Mouse (Mus musculus): ENCODE data around the gene Sgpp1.

The Sgpp1 gene

GRCm38 (mm10) chr12:75735246-75736200, at the start of gene Sgpp1:
TSS of gene Sgpp1 (minus strand) at chr12:75735729.
- peak; percentile 74 to 80 for DNase-seq (ENCODE audit: low spot score in 2 of 2)

DNA sequence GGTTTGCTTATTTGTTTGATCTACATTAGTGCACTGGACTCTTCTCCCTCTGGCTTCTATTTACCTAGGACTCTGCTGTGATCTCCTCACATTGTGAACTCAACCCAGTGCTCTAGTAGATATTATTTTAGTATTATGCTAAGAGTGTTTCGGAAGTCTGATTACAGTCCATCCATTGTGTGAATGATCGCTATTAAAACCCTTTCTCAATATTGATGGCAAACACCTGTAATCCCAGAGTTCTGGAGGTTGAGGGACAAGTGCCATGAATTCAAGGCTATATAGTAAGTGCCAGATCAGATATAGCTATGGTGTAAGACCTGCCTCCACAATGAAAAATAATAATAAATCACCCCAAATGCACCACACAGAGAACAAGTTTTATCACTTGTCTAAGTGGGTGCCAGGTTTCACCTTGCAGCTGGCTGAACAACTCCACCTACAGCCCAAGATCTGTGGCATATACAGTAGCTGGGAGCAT, 48.8 kb upstream of the Sgpp1 start:
- no peak for DNase-seq (ENCODE audit: low spot score in 2 of 2)

DNA sequence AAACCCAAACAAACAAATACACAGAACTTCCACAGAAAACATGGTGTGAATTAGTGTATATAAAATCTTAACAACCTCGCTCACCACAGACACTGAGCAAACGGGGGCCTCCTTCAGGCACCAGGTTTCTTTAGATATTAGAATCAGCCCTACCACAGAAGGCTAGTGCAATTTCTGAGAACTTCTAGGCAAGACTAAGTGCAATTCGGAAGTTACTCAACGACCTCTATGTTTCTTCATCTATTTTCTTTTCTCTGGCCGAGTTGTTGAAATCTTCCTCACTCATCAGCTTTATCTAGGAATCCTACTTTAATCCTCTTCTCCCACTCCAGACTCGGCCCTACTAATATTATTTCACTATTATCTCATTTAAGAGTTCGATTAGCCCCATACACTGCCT, 46.5 kb upstream of the Sgpp1 start:
- DNase-seq (ENCODE audit: low spot score in 2 of 2) = no peak

DNA sequence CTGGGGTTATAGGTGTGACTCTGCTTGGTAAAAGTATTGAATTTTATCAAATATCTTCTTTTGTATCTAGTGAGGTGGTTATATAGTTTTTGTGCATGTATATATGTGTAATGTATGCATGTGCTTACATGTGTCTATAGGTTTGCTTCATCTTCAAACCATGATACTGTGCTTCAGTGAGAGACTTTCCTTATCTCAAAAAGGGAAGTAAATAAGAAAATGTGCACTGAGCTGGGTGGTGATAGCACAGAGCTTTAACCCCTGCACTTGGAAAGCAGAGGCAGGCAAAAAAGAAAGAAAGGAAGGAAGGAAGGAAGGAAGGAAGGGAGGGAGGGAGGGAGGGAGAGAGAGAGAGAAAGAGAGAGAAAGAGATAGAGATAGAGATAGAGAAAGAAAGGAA, 45.9 kb upstream of the Sgpp1 start:
- DNase-seq (ENCODE audit: low spot score in 2 of 2) = no peak

DNA sequence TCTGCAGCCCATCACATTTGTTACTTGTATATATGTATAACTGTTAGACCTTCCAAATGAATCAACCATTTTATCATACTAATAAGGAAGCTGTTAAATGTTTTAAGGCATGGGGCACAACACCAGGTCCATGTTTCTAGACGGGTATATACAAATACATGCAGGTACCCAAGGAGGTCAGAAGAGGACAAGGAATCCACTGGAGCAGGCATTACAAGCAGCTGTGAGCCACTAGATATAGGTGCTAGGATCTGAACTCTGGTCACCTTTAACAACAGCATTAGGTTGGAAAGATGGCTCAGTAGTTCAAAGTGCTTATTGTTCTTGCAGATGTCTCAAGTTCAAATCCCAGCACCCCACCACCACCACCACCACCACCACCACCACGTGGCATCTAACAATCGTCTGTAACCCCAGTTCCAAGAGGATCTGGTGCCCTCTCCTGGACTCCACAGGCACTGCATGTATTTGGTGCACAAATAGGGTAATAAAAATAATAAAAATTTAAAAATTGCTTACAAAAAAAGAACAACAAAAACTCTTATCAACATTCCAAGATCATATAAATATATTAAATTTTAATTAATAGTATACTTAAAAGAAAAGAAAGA, 37.0 kb upstream of the Sgpp1 start:
- peak; percentile 17 to 59 for DNase-seq (ENCODE audit: low spot score in 2 of 2)

DNA sequence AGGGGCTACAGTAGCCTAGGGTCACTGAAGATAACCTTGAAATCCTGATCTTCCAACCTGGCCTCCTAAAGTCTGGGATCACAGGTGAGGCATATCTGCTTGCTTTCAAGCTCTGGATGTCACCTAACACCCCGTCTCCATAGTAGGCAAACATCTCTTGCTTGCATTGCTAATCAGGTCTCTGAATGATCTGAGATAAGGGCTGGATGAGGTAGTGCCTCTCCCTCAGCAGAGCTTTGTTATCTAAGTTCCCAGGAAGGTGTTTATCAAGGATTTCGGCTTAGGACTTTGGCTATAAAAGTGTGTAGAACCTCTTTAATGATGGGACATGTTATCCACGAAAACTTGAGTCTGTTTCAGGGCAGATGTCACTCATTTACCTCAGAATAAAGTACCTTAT, 35.9 kb upstream of the Sgpp1 start:
- no peak for DNase-seq (ENCODE audit: low spot score in 2 of 2)

GRCm38 (mm10) chr12:75766885-75767317, 31.4 kb upstream of the Sgpp1 start:
- no peak for DNase-seq (ENCODE audit: low spot score in 2 of 2)

DNA sequence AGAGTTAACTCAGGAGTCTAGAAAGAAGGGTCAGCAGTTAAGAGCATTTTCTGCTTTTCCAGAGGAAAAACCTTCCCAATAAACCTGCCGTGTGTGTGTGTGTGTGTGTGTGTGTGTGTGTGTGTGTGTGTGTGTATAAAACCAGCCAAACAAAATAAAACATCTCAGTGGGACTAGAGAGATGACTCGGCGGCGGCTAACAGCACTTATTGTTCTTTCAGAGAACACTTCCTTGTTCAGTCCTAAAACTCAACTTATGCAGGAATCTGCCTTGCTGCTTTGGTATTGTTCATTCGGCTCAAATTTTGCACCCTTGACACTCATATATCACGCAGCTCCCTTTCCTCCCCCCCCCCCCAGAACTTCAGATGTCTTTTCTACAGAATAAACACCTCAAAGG, 30.9 kb upstream of the Sgpp1 start:
- DNase-seq (ENCODE audit: low spot score in 2 of 2) = no peak

DNA sequence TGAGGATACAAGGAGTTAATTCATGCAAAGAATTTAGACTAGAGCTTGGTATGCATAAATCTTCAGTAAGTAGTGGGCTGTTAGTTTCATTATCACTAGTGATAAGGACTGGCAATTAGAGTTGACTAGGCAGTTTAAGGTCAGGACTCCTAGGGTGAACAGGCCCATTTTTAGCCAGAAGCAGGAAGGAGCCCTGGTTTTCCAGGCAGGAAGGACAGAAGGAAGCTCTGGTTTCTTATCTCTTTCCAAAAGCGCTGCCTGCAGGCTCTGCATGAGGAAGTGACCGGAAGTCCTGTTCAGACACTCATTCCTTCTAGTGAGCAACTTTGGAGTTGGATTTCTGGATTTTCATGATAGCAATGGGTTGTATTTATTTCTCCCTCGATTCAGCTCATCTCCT, 30.2 kb upstream of the Sgpp1 start:
- DNase-seq (ENCODE audit: low spot score in 2 of 2) = no peak

DNA sequence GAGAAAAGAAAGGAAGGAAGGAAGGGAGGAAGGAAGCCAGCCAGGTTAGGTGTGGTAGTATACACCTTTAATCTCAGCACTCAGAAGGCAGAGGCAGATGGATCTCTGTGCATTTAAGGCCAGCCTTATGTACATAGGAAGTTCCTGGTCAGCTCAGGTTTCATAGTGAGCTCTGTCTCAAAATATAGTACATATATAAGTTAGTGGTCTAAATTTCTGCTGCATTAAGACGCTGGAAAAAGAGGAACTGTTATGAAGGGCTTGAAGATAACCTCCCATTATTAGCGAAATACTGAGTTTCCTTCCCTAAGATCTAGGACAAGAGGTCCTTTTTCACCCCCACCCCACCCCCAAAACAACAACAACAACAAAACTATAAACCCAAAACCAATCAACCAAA, 20.9 kb upstream of the Sgpp1 start:
- DNase-seq (ENCODE audit: low spot score in 2 of 2) = no peak

DNA sequence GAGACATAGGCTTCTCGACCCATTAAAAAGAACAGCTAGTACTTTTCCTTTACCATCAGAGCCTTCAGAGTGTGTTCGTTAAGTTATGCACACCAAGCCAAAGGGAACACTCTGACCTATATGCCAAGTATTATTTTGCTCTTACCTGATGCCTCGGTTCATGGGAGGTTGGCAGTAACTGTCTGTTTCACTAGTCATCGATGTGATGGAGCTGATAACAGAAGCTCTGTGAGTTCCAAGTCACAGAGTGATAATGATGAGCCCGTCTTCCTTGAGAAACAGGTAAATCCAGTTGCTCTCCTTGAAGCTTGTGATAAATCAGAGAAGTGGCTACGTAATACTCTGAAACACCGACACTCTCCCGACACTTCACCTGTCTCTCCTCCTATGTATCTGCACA, 18.2 kb upstream of the Sgpp1 start:
- no peak for DNase-seq (ENCODE audit: low spot score in 2 of 2)

DNA sequence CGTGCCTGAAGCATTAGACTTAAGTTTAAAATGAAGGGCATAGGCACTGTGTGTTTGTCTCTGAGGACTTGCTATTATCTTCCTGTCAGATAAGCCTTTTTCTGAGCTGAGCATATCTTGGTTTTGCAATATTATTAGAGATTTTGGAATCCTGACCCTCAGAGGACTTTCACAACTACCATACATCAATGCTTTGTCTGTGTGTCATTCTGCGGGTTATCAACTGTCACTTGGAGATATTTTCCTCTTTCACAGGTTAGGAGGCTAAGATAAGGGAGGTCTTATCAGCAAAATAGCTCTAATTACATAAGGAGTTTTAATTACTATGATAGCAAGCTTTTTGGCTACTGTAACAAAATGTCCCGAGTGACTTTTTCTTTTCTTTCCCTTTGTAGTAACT, 16.5 kb upstream of the Sgpp1 start:
- DNase-seq (ENCODE audit: low spot score in 2 of 2) = no peak

- DNase-seq (ENCODE audit: low spot score in 2 of 2) = no peak
These were observed 13.0 kb upstream of the Sgpp1 start for GRCm38 (mm10) chr12:75748574-75748973.

DNA sequence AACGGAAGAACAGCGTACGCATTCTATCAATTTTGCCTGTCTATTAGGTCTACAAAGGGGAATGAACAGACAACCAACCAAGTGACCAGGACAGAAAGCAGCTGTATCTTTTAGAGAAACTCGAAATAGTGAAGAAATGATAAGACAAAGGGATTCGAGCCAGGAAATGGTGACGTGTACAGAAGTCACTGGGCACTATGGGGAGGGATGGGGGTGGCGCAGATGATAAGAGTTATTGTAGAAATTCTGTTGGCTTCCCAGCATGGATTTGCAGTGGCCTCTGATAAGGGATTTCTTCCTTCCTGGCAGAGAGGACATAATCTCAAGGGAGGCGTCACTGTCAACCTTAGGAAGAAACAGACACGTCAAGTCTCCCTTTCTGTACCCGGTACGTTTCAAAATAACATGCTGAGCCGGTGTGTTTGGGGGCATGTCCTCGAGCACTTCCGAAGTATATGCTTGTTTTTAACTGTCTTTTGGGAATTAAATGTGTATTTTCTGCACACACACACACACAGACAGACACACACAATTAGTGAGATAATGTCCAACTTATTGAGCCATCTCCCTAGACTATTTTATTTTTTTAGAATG, 10.3 kb upstream of the Sgpp1 start:
- DNase-seq (ENCODE audit: low spot score in 2 of 2) = no peak

- DNase-seq (ENCODE audit: low spot score in 2 of 2) = no peak
These were observed 6.6 kb upstream of the Sgpp1 start for GRCm38 (mm10) chr12:75742101-75742500.

- no peak for DNase-seq (ENCODE audit: low spot score in 2 of 2)
These were observed 5.7 kb upstream of the Sgpp1 start for GRCm38 (mm10) chr12:75741273-75741672.

DNA sequence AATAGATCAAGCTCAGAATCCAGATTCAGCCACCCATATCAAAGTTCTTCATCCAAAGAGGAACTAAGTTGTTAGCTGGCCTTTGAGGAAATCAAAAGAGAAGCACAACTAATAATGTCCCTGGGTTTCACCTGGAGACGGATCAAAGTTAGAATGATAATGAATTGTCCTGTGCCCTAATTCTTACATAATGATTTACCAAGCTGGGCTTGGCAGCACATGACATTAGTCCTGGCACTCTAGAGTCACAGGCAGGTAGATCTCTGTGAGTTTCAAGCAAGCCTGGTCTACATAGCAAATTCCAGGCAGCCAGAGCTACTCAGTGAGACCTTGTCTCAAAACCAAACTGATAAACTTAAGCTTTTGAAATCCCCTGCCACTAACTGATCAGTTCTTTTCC, 4.9 kb upstream of the Sgpp1 start:
- no peak for DNase-seq (ENCODE audit: low spot score in 2 of 2)

- no peak for DNase-seq (ENCODE audit: low spot score in 2 of 2)
These were observed 4.1 kb upstream of the Sgpp1 start for GRCm38 (mm10) chr12:75739611-75740010.

DNA sequence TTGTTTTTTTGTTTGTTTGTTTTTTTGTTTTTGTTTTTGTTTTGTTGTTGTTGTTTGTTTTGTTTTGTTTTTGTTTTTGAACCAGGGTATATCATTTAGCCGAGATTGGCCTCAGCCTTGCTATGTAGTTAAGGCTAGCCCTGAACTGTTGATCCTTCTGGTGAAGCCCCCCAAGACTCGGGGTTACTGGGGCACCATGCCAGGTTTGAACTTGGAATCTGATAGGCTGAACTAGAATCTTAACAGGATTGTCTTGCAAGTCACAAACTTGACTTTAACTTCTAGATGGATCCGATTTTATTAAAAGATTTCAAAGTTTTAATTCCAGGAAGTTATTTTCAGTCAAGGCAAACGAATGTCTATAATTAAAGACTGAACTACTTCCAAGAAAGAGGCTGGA, 767 bp upstream of the Sgpp1 start:
- DNase-seq (ENCODE audit: low spot score in 2 of 2) = no peak

GRCm38 (mm10) chr12:75734891-75735245, 661 bp downstream of the Sgpp1 start:
- DNase-seq (ENCODE audit: low spot score in 2 of 2) = peak in 1 of 2 experiments; percentile 31

GRCm38 (mm10) chr12:75734167-75734566, 1.4 kb downstream of the Sgpp1 start:
- no peak for DNase-seq (ENCODE audit: low spot score in 2 of 2)

- no peak for DNase-seq (ENCODE audit: low spot score in 2 of 2)
These were observed 2.0 kb downstream of the Sgpp1 start for GRCm38 (mm10) chr12:75733331-75734070.
